Mouse (Mus musculus) limb, embryonic 11.5 days (tissue): Measurements from ENCODE around the gene Ptk7. TPM values are rescaled to one million over a fixed set of nuclear protein-coding genes. Genes with fewer than 3 reads are reported as not detected.

Source experiments
- ATAC-seq: fragments of 200-750 bp; cut with Nextera tagmentation; 2 replicates; pipeline ENCODE4 v1.8.0; 2017; ENCODE audit warnings: low read depth; ENCODE audit not compliant: insufficient number of reproducible peaks, low FRiP score, low TSS enrichment
- DNase-seq: peaks from one replicate; pipeline ENCODE4 v3.0.0-alpha.2; 2015; ENCODE audit warnings: low spot score
- H3K27ac ChIP-seq: fragments of 300-500 bp; sonication (generic); replicated peaks from 2 replicates; pipeline ENCODE4 v1.5.1; 2014; ENCODE audit warnings: low read depth, mild to moderate bottlenecking, low read length
- H3K27me3 ChIP-seq: fragments of 300-500 bp; sonication (generic); 2 replicates; pipeline ENCODE4 v1.6.1; 2014; ENCODE audit warnings: mild to moderate bottlenecking, low read length, mixed read lengths; ENCODE audit not compliant: control insufficient read depth, insufficient read depth
- H3K36me3 ChIP-seq: fragments of 300-500 bp; sonication (generic); 2 replicates; pipeline ENCODE4 v1.6.1; 2014; ENCODE audit warnings: mild to moderate bottlenecking, low read length, moderate library complexity, mixed read lengths; ENCODE audit not compliant: control insufficient read depth, insufficient read depth
- H3K4me1 ChIP-seq: fragments of 300-500 bp; sonication (generic); 2 replicates; pipeline ENCODE4 v1.6.1; 2014; ENCODE audit warnings: low read length, mixed read lengths; ENCODE audit not compliant: control insufficient read depth, insufficient read depth
- H3K4me2 ChIP-seq: fragments of 300-500 bp; sonication (generic); 2 replicates; pipeline ENCODE4 v1.6.1; 2014; ENCODE audit warnings: low read depth, mild to moderate bottlenecking, moderate library complexity; ENCODE audit not compliant: severe bottlenecking
- H3K4me3 ChIP-seq: fragments of 300-500 bp; sonication (generic); 2 replicates; pipeline ENCODE4 v1.5.1; 2014; ENCODE audit warnings: low read depth, low read length
- H3K9ac ChIP-seq: fragments of 300-500 bp; sonication (generic); 2 replicates; pipeline ENCODE4 v1.6.1; 2014; ENCODE audit warnings: mild to moderate bottlenecking, low read length
- H3K9me3 ChIP-seq: fragments of 300-500 bp; sonication (generic); 2 replicates; pipeline ENCODE4 v1.6.1; 2016; ENCODE audit warnings: low read length; ENCODE audit not compliant: control insufficient read depth
- WGBS: fragments of 180-500 bp; shearing (Covaris S2); extraction: QIAGEN DNeasy Blood & Tissue Kit; methylation state at CpG from one replicate; pipeline ENCODE4 v1.1.7; 2014; 5-methylcytosine and 5-hydroxymethylcytosine counted together
- polyA plus RNA-seq: library from polyadenylated mRNA; unstranded; fragments of >200 nt; fragmentation: Nextera tagmentation; extraction: Ambion mirVana; gene quantifications from 2 replicates; pipeline ENCODE4 v1.2.1, GENCODE M21; 2014

Gene Ptk7
- polyA plus RNA-seq, 1 experiment from 2014 or later = 60.4 TPM

DNA sequence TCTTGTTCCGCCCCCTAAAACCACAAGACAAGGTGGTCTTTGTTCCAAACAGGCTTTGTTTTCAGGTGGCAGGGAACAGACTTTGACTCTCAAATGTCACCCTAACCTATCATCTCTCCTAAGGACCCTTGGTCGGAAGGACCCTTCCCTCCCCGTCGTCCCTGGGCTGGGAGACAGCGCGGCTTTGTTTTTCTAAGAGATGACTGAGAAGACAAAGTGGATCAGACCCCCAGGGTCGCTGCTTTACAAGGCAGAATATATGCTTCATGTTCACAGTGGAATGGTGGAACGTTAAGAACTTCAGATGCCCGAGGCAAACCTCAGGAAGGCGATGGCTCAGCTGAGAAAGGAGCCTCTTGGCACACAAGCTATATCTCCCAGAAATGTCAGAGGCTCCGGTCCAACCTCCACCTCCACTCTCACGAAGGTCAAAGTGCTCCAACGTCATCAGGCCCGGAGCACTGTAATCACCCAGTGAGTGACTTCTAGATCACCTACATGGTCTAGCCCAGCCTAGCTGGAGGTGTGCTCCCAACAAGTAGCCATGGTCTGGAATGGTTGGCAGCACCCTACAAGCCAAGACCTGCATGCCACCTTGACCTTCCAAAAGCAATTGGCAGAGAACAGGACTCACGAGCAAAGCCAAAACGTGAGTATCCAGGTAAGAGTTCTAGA lies 9.5 kb downstream of the Ptk7 start:
- DNase-seq = peak; percentile 50
- no peak for ATAC-seq
- no peak overlapping the region; the same call in 1 of the 2 replicates for H3K4me3 ChIP-seq

GRCm38 (mm10) chr17:46618769-46619682 lies 10.3 kb downstream of the Ptk7 start:
- Histone ChIP-seq H3K9ac (peak overlapping the region; percentile 70), H3K4me2 (peak overlapping the region; percentile 53), H3K9me3 (no peaks in the 10 kb centered on the region), H3K36me3 (no peaks in the 10 kb centered on the region), H3K4me1 (peaks cover 88% of the 10 kb centered on the region), H3K27ac (peak overlapping the region; percentile 99), H3K4me3 (peak overlapping the region; percentile 13), H3K27me3 (no peaks in the 10 kb centered on the region; the same call in 1 of the 2 replicates)
- 2% methylated on average over 27 of the region's 27 CpGs for WGBS
- ATAC-seq = peak; percentile 70
- DNase-seq = peak; percentile 80

More for the DNA sequence above, 9.5 kb downstream of the Ptk7 start:
- Histone ChIP-seq H3K4me2 (peak overlapping the region; percentile 53), H3K27me3 (no peaks in the 10 kb centered on the region; the same call in 1 of the 2 replicates), H3K4me1 (peaks cover 90% of the 10 kb centered on the region), H3K9me3 (no peaks in the 10 kb centered on the region), H3K9ac (peak overlapping the region; percentile 70; the same call in 1 of the 2 replicates), H3K36me3 (no peaks in the 10 kb centered on the region), H3K27ac (peak overlapping the region; percentile 99)
- WGBS = 18% methylated on average over 16 of the region's 16 CpGs

DNA sequence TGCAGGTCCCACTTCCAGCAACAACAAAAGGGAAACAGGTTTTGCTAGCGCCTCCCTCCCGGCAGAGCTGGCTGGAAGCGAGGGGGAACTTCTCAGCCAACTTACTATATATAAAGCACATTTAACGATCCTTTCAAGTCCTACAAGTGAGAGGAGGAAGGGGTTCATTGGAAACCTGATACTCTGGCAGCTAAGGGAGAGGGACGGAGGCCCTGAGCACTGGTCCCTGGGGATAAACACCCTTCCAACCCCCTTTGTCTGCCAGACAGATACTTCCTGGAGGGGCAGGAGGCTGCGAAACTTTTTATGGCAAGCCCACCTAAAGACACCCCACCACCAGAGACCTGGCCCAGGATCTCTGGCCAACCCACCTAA lies 10.9 kb downstream of the Ptk7 start:
- H3K27ac ChIP-seq = peak overlapping the region; percentile 99
- 0 out of 2 replicates have a peak overlapping the region, but pooled peaks have one; percentile 8 for H3K9ac ChIP-seq
- DNase-seq = no peak
- ATAC-seq = peak; percentile 85
- H3K4me2 ChIP-seq = peak overlapping the region; percentile 53; the same call in 1 of the 2 replicates
- no peaks in the 10 kb centered on the region for H3K36me3 ChIP-seq
- 0 out of 2 replicates have a peak overlapping the region, but pooled peaks have one; percentile 15 for H3K4me3 ChIP-seq
- under 1% methylated on average over 6 of the region's 6 CpGs for WGBS
- H3K9me3 ChIP-seq = no peaks in the 10 kb centered on the region
- peaks cover 88% of the 10 kb centered on the region for H3K4me1 ChIP-seq
- no peaks in the 10 kb centered on the region; the same call in 1 of the 2 replicates for H3K27me3 ChIP-seq

DNA sequence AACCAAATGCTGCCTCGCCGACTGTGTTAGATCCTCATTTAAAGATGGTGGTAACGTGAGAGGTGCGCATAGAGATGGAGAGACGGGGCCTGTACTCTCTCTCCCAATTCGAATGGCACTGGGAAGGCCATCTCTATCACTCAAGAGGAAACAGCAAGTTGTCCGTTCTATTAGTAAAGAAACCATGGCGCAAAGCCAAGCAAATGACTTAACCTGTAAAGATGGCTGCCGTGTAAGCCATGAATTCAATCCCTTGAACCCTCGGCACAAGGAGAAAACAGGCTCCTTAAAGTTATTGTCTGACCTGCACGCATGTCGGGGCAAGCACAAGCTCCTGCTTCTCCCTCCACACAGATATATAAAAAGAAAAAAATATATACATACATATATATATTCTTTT lies 11.5 kb downstream of the Ptk7 start:
- Histone ChIP-seq H3K9me3 (no peaks in the 10 kb centered on the region), H3K4me2 (peak overlapping the region; percentile 53), H3K4me1 (peaks cover 92% of the 10 kb centered on the region), H3K27me3 (no peaks in the 10 kb centered on the region; the same call in 1 of the 2 replicates), H3K36me3 (no peaks in the 10 kb centered on the region), H3K27ac (peak overlapping the region; percentile 99), H3K4me3 (peak overlapping the region; percentile 15; the same call in 1 of the 2 replicates), H3K9ac (0 out of 2 replicates have a peak overlapping the region, but pooled peaks have one; percentile 35)
- DNase-seq (no peak), ATAC-seq (no peak)
- 7% methylated on average over 12 of the region's 12 CpGs for WGBS

GRCm38 (mm10) chr17:46613229-46613628 lies 16.1 kb downstream of the Ptk7 start:
- 9% methylated on average over 3 of the region's 3 CpGs for WGBS
- H3K36me3 ChIP-seq = no peaks in the 10 kb centered on the region
- ATAC-seq = peak; percentile 46; the same call in 1 of the 2 replicates
- H3K27me3 ChIP-seq = no peaks in the 10 kb centered on the region; the same call in 1 of the 2 replicates
- H3K4me2 ChIP-seq = peak overlapping the region; percentile 22
- H3K27ac ChIP-seq = peak overlapping the region; percentile 68
- peak; percentile 50 for DNase-seq
- H3K9me3 ChIP-seq = no peaks in the 10 kb centered on the region
- no peak overlapping the region for H3K9ac ChIP-seq
- peaks cover 71% of the 10 kb centered on the region for H3K4me1 ChIP-seq
- H3K4me3 ChIP-seq = no peak overlapping the region

DNA sequence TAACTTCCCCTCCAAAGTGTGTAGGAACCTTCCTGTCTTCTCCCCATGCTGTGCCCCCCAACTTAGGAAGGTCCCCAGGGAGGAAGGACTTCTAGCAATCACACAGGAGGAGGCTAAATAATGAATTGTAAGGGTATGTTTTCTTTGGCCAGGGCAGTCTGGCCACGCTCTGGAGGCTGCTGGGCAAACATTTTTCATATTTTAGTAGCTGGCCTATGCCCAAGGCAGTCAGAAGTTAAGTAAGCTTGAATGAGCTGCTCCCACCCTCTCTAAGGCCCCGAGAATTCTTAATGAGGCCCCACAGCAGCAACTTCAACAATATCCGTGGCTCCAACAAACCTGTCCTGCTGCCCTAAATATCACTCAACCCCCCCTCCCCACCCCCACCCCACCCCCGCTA lies 16.5 kb downstream of the Ptk7 start:
- H3K27me3 ChIP-seq = no peaks in the 10 kb centered on the region; the same call in 1 of the 2 replicates
- ATAC-seq = no peak
- 11% methylated on average over 4 of the region's 4 CpGs for WGBS
- no peak overlapping the region for H3K4me3 ChIP-seq
- no peaks in the 10 kb centered on the region for H3K36me3 ChIP-seq
- no peaks in the 10 kb centered on the region for H3K9me3 ChIP-seq
- H3K4me1 ChIP-seq = peaks cover 70% of the 10 kb centered on the region
- H3K4me2 ChIP-seq = peak overlapping the region; percentile 15; the same call in 1 of the 2 replicates
- DNase-seq = no peak
- peak overlapping the region; percentile 68 for H3K27ac ChIP-seq
- H3K9ac ChIP-seq = 0 out of 2 replicates have a peak overlapping the region, but pooled peaks have one; percentile 17

DNA sequence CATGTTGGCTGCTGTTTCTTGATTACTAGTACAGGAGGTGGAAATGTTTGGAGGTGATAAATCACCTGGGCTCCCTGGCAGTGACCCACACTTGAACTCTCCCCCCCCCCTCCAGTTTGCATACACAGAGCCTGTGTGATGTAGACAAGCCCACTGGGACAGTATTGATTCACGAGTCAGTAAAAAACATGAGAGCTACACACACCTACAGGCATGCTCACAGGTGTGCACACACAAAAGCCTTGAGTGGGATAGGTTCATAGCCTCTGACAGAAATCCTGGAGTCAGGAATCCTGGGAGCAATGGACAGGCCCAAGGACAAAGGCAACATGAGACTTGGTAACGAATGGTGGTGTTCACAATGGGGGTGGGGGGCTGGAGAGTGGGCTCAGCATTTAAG lies 17.1 kb downstream of the Ptk7 start:
- 0 out of 2 replicates have a peak, but pooled peaks have one; percentile 49 for ATAC-seq
- H3K4me3 ChIP-seq = no peak overlapping the region
- H3K36me3 ChIP-seq = no peaks in the 10 kb centered on the region
- DNase-seq = no peak
- no peak overlapping the region for H3K27ac ChIP-seq
- H3K9ac ChIP-seq = no peak overlapping the region
- H3K9me3 ChIP-seq = no peaks in the 10 kb centered on the region
- 42% methylated on average over 2 of the region's 2 CpGs for whole genome bisulfite sequencing
- H3K4me1 ChIP-seq = peaks cover 64% of the 10 kb centered on the region
- no peaks in the 10 kb centered on the region; the same call in 1 of the 2 replicates for H3K27me3 ChIP-seq
- H3K4me2 ChIP-seq = no peak overlapping the region

DNA sequence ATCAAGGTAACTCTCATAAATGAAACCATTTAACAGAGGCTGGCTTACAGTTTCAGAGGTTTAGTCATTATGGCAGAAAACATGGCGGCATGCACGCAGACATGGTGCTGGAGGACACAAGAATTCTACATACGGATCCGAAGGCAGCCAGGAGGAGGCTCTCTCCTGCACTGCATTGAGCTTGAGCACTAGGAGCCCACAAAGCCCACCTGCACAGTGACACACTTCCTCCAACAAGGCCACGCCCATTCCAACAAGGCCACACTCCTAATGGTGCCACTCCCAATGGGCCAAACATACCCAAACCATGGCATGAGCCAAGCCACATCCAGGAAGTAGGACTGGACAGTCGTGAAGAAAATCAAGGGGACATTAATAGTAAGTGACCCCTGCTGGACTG lies 18.0 kb downstream of the Ptk7 start:
- Histone ChIP-seq H3K27me3 (no peaks in the 10 kb centered on the region; the same call in 1 of the 2 replicates), H3K4me3 (no peak overlapping the region), H3K9ac (no peak overlapping the region), H3K9me3 (no peaks in the 10 kb centered on the region), H3K27ac (no peak overlapping the region), H3K4me1 (peaks cover 55% of the 10 kb centered on the region), H3K36me3 (no peaks in the 10 kb centered on the region), H3K4me2 (no peak overlapping the region)
- no peak for ATAC-seq
- WGBS = 89% methylated on average over 6 of the region's 6 CpGs
- no peak for DNase-seq
